Mouse (Mus musculus): ENCODE data around the gene Dmbt1.
"Not testable (repeated sequence)": the region's sequence is repeated elsewhere in the genome, so short reads cannot be mapped to it uniquely, and the experiment has no call there.

Gene Dmbt1

DNA sequence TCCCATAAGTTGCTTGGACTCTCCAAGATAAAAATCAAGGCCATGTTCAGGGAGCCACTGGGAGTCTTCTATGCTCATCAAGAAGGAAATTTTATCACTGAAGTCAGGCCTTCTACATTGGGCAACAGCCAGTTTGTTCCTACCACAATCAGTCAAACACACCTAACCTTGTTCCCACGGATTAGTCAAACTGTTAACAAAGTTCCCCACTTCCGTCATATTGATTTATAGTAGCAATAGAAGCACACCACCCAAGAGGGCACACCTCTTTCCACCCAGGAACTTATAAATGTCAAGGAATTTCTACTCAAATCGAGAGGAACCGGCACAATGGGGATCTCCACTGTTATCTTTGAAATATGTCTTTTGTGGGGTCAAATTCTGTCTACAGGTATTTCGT, at the start of gene Dmbt1:
Dmbt1 (plus strand) TSS at position 299 of the 400 bp plus-strand sequence.
- DNase-seq (ENCODE audit: low read depth, low spot score), result no peak

DNA sequence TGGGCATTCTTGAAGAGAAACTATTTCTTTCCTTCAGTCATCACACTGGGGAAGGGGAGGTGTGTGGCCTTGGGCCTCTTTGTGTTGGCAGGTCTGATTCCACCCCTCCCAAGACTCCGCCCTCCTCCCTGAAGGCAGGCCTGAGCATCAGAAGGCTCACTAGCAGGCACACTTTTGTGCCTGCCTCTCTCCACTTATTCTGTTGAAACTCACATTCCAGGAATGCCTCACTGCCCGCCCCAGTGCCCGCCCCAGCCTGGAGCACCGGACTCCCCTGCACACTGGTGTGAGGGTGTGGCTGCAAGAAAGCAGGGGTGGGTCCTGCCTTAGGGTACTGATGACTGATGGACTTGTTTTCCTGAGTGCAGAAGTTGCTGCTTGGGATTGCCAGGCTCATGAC, 49.5 kb upstream of the Dmbt1 start:
- DNase-seq (ENCODE audit: low read depth, low spot score), result no peak

DNA sequence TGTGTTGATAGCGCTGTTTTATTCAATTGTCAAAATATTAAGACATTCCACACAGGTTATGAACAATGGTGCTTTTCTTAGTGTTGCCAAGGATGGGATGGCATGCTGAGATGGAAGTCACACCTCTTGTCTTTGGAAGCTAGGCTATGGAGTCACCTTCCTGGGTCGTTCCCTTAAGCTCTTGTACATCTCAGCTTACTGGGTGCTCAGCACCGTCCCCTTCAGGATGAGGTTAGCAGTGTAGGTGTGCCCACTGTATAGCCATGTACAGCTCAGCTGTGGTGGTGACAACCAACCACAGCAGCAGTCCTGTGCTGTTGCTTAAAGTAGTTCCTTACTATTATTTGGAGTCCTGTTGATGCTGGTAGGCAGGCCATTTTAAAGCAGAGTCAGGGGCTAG, 49.0 kb upstream of the Dmbt1 start:
- DNase-seq (ENCODE audit: low read depth, low spot score), result no peak

DNA sequence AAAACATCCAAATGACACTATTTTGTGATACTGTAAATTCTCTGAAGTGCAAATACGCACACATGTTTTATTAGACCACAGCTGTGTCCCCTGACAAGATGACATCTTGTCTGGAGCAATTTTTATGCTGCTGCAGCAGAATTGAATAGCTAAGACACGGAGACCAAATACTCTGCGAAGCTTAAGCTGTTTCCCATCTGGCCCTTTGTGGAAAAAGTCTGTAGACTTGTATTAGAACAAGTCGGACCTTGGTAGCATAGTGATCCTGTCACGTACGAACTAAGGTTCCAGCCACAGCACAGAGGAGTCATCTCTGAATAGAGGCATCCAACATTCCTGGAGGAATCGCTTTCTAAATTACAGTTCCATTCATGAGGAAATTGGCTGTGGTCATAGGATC, 47.6 kb upstream of the Dmbt1 start:
- DNase-seq (ENCODE audit: low read depth, low spot score), result no peak

DNA sequence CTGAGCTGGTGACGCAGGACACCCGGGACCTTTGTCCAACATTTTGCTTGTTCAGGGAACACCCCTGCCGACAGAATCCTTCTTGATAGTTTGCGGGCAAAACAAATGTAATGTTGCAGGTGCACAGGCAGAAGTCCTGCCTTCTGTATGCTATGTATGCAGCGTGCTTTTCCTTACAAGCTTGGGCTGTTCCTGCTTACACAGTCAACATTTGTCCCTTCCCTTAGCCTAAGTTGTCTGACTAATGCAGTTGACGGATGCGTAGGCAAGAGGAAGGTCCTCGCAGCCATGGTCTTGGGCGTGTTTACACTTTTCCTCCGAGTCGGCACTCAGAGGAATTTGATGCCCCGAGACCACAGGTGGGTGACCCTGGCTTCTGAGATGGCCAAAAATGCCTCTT, 46.7 kb upstream of the Dmbt1 start:
- DNase-seq (ENCODE audit: low read depth, low spot score), result no peak

DNA sequence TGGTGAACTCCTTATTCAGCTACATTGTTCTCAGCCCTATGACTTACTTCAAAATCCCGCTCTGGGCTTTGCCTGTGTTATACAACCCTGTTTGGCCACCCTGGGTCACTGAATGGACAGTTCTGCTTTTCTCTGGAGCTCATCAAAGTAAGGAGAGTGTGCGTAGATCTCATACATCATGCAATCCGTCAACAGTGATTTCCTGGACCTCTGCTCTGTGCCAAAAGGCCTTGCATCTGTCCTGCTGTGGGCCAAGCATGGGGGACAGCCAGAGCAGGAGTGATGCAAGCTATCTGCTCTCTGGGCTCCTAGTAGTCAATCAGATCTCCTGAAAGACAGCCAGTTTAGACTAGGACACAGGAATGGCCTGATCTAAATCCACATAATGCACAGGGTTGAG, 46.1 kb upstream of the Dmbt1 start:
- DNase-seq (ENCODE audit: low read depth, low spot score), result no peak

DNA sequence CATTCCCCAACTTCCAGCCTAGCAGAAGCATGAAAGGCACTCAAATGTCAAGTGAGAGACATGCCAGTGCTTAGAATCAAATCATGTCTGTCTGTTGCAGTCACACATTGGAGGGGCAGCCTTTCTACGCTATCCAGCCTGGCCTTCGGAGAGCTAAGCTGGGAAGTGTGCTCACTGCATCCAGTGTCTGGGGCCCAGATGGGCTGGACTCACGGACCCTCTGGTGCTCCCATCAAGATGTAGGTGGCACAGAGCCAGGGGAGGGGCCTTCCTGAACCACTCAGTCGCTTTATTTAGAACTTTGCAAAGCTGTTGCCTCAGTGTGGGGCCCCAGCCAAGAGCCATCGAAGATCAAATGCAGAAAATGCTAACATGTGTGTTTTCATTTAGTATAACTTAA, 43.7 kb upstream of the Dmbt1 start:
- no peak for DNase-seq (ENCODE audit: low read depth, low spot score)

DNA sequence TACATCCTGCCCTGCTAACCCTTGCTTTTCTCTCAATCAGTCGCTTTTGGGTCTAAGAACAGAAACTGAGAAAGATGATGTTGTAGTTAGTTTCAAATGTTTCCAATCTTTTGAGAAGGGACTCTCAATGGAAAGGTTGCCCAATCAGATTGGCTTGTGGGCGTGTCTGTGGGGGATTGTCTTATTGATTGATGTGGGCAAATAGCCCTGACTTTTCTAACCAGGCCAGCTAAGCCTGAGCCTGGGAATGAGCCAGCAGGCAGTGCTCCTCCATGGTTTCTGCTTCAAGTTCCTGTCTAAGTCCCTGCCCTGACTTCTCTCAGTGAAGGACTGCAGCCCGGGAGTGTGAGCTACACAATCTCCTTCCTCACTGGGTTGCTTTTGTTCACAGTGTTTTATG, 42.5 kb upstream of the Dmbt1 start:
- no peak for DNase-seq (ENCODE audit: low read depth, low spot score)

DNA sequence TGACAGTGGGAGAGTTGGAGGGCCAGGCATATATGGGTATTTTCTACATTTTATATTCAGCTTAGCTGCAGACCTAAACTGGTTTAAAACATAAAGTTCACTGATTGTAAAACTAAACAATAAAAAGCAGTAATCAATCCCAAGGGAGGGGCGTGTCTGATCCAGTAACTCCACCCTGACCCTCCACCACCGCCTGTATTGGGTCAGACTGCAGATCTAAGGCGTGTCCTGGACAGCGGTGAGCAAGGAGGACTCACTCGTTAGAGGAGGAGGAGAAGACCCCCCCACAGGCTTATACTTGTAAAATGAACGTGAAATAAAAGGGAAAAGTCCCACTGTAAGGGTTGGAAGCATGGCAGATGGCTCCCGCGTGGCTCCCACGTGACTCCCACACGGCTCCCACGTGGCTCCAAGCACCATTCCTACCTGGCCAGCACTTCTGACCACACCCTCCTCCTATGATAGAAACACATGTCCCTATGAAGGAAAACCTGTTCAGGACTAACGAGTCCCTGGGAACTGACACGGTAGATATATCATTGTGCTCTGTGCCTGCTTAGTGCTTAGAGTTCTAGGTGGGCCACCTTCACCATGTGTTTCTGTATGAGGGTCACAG, 40.6 kb upstream of the Dmbt1 start:
- DNase-seq (ENCODE audit: low read depth, low spot score), result no peak

DNA sequence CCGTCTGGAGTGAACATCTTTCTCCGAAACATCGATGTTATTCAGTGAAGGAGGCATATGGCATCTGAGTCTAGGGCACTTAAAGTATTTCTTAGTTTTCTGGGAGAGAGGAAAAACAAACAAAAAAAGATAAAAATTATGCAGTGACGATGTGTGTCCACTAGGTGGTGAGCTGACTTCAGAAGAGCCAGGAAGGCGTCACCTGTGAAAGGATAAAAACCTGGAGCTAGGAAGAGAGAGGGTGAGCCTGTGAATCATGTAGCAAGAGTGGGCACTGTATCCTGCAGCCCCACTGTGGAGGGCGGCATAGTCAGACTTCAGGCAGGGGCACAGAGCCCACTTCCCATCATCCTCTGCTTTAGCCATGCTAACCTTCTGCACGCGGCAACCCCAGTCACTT, 37.9 kb upstream of the Dmbt1 start:
- DNase-seq (ENCODE audit: low read depth, low spot score), result peak; percentile 23

DNA sequence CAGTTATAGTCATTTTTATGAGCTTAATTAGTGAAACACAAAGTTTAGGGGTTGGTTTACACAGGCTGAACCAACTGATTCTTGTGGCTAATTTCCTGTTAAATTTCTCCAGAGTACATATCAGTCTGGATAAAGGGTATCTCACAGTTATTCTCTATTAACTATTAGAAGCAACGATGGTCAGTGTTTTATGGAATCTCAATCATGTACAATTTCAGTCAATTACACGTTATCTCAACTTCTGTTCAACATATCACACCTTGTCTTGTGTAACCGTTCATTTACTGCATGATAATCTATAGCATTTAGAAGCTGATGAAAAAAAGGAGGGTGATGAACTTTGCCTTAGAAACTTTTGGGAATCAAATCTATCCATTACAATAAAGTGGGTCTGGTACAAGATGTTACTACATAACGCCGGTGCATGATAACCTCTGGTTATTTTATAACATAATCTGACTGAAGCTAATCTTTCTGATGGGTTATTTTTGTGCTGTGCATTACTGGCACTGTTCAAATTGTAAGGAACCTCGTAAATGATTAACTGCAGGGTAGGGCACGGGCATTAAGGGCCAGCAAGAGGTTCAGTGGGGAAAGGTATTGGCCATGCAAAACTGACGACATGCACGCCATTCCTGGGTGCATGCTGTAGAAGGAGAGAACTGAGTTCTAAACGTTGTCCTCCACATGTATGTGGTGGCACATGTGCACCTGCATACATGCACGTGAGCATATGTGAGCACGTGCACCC, 29.7 kb upstream of the Dmbt1 start:
- DNase-seq (ENCODE audit: low read depth, low spot score), result no peak

DNA sequence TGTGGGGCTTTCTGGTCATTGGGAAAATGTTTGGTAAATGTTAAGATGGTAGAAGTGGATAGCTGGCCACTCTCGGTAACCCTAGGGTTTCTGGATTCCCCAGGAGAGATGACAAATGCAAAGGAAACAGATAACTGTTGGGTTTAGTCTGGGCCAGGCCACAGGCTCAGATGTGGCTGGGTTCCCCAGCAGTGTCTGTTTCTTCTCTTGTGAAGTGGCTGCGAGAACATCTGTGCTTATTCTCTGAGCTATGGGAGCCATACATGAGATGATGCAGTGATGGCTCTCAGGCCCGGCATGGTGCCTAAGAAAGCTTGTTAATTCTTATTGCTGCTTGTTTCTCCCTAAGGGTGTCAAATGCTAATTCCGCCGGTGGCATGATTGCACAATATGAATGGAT, 27.8 kb upstream of the Dmbt1 start:
- DNase-seq (ENCODE audit: low read depth, low spot score), result no peak

DNA sequence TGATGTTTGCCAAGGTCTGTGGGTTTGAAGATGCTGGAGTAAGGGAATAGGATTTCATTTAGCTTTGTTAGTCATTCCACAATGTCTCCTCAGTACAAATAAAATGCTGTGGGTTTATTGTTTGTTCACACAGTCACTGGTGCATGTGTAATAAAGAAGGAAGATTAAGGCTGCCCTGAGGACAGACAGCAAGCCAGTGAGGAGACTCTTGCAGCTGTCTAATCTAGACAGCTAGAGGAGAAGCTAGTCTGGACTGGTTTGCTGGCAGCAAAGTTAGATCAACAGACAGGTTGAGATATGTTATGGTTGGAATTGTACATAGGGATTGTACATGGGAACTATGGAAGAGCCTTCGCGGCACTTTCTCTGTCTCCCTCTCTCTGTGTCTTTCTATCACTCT, 24.6 kb upstream of the Dmbt1 start:
- no peak for DNase-seq (ENCODE audit: low read depth, low spot score)

DNA sequence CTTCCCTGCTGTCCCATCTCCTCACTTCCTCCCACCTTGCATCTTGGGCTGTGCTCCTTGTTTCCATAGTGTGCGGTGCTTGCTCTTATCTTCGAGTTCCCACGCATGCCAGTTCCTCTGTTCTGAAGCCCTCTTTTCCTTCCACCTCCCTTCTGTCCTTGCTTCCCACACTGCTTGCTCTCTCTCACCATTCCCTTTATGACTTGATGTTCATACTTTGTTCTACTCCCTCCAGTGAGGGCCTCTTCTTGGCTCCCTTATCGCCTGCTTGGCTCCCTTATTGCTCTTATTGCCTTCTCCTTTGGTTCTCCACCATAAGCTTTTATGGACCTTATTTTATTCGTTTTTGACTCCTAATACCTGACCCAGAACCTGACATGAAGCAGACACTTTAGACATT, 22.7 kb upstream of the Dmbt1 start:
- no peak for DNase-seq (ENCODE audit: low read depth, low spot score)

DNA sequence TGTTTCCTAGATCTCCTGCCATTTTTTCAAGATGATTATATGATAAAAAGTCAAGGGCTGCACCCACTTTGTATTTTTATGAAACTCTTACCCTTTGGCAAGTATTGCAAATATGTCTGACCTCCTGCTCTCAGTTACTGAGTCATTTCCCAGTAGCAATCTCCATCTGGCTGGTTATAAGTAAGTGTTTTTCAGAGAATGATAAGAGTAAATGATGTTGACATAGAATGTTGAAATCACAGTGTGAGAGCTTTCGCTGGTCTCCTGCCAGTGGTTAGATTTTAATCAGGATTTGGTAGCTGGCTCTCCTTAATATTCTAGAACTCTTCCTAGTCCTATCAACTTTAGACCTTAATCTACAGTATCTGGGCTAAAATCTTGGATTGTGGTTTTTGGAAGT, 20.0 kb upstream of the Dmbt1 start:
- DNase-seq (ENCODE audit: low read depth, low spot score), result no peak

DNA sequence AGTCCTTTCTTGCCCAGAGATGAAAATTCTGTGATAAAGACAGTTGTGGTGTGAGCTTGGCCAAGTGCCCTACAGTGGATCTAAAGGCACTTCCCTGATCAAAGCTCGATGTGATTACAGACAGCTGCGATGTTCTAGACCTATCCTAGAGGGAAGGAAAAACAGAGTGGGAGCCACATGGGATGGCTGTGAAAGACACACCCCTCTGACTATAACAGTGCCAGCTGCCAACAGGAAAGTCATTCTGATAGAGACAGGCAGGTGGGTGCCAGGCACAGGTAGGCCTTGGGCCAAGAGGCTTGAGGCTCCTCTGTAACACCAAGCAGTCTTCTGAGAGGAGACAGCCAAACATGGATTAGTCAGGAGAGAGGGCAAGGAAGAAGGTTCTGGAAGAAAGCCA, 12.7 kb upstream of the Dmbt1 start:
- DNase-seq (ENCODE audit: low read depth, low spot score), result no peak

DNA sequence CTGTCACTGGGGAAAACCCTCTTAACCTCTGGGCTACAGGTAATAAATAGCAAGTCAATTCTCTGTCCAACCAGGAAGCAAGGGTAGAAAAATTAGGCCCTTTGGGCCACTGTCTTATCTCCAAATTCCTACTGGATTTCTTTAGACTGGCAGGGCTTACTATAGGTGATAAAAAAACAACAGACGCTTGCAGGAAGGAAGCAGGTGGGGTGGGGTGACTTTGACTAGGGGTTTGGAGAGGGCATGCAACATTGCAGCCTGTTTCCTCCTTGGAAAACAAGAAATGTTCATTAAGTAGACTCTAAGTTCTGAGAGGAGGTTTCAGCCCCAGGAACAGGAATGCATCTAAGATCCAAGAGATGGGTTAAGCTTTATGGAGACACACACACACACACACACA, 7.0 kb upstream of the Dmbt1 start:
- no peak for DNase-seq (ENCODE audit: low read depth, low spot score)

DNA sequence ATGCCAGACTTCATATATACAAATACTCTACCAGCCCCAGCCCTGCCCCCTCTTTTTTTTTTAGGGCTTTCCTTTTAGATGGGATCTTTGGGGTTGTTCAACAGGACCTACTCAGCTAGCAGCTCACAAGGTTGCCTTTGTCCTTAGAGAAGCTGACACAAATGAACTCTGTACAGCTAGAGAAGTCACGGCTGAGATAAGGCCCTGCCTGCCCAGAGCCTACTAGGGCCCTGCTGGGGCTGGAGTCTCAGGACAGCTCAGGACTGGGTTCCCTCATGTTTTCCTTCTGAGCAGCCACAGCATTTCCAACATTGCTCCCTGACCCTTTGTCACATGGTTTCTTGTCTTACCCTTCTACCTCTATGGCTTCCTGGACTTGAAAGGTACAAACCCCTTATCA, 4.3 kb upstream of the Dmbt1 start:
- no peak for DNase-seq (ENCODE audit: low read depth, low spot score)

DNA sequence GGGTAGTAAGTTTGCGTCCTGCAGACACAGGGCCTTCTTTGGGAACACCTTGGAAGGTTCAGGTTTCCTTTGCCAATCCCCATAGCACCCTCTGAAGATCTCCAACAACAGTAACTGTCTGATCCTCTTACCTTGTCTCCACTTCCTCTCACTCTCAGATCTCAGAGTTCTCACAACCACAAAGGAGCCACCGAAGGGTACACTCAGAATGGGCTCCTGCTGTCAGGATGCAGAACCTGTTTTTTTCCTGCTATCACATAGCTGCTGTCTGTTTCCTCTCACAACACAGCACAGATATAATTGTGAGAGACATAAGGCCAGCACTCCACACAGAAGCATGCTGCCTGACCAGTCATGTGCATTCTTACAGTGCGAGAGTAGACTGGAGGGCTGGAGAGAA, 4.5 kb downstream of the Dmbt1 start:
- DNase-seq (ENCODE audit: low read depth, low spot score), result no peak

DNA sequence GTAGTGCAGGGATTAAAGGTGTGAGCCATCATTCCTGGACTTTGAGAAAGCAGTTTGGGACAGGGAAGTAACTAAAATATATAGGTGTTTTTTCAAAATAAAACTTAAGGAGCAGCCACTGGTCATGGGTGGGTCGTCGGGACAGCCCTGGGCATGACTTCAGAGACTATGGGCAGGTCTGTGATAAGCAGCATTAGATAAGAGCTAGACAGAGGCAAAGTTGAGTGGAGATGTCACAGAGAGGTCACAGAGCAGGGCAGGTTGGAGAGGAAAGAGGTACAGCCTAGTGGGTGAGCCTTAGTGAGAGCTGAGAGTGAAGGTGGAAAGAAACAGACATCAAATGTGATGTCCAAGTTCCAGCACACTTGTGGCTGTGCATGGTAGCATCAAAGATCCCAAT, 5.2 kb downstream of the Dmbt1 start:
- DNase-seq (ENCODE audit: low read depth, low spot score), result no peak

DNA sequence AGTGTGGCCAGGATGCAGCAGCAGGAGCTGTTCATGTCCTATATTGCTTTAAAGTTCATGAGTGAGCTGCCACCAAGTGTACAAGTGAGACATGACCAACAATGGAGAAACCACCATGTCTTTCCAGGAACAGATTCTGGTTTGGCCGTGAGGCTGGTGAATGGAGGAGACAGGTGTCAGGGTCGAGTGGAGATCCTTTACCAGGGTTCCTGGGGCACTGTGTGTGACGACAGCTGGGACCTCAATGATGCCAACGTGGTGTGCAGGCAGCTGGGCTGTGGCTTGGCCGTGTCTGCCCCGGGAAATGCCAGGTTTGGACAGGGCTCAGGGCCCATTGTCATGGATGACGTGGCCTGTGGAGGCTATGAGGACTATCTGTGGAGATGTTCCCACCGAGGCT, 8.9 kb downstream of the Dmbt1 start:
- DNase-seq (ENCODE audit: low read depth, low spot score), result not testable (repeated sequence)

DNA sequence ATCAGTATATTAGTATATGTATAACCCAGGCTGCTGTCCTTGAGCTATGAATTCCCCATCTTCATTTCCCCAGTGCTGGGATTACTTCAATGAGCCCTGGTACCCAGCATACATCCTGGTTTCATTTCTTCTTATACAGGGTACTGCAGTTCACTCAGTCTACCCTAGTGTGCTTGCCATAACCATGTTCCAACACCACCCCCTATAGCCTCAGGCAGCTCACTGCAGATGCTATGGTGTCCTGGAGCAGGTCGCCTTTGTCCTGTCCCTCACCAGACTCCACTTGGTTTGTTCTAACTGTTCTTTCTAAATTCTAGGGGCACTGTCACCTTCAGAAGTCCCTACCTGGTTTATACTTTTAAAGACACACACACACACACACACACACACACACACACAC, 10.8 kb downstream of the Dmbt1 start:
- no peak for DNase-seq (ENCODE audit: low read depth, low spot score)

DNA sequence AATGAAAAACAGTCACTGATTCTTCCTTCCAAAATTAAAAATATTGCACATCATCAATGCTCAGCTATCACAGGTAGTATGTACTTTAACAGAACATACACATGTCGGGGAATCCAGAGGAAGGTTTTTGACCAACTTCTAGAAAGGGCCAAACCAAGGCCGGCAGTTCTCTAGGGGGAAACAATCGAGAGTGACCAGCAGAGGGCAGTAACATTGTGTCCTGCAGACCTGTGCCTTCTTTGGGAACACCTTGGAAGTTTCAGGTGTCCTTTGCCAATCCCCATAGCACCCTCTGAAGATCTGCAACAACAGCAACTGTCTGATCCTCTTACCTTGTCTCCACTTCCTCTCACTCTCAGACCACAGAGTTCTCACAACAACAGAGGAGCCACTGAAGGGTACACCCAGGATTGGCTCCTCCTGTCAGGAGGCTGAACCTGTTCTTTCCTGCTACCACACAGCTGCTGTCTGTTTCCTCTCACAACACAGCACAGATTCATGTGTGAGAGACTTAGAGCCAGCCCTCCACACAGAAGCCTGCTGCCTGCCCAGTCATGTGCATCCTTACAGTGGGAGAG, 13.5 kb downstream of the Dmbt1 start:
- not testable (repeated sequence) for DNase-seq (ENCODE audit: low read depth, low spot score)
